Mouse (Mus musculus) lung, embryonic 16.5 days (tissue): ENCODE measurements around the gene Olfr1170. TPM values are rescaled to one million over a fixed set of nuclear protein-coding genes. Genes with fewer than 3 reads are reported as not detected.

ENCODE experiments used
- ATAC-seq: fragments of 200-750 bp; cut with Nextera tagmentation; 2 replicates; pipeline ENCODE4 v1.8.0; 2017; ENCODE audit warnings: low read depth, mild to moderate bottlenecking, moderate library complexity
- H3K27ac ChIP-seq: fragments of 300-500 bp; sonication (generic); 2 replicates; pipeline ENCODE4 v1.5.1; 2014; ENCODE audit warnings: mild to moderate bottlenecking, control low read depth, low read length
- H3K27me3 ChIP-seq: fragments of 300-500 bp; sonication (generic); 2 replicates; pipeline ENCODE4 v1.6.1; 2014; ENCODE audit warnings: low read depth, low read length, mixed read lengths; ENCODE audit not compliant: control insufficient read depth, insufficient read depth
- H3K36me3 ChIP-seq: fragments of 300-500 bp; sonication (generic); 2 replicates; pipeline ENCODE4 v1.6.1; 2014; ENCODE audit warnings: low read length; ENCODE audit not compliant: control insufficient read depth, insufficient read depth
- H3K4me1 ChIP-seq: fragments of 300-500 bp; sonication (generic); replicated peaks from 2 replicates; pipeline ENCODE4 v1.6.1; 2014; ENCODE audit warnings: low read length, mixed read lengths; ENCODE audit not compliant: control insufficient read depth, insufficient read depth
- H3K4me2 ChIP-seq: fragments of 300-500 bp; sonication (generic); 2 replicates; pipeline ENCODE4 v1.6.1; 2014; ENCODE audit warnings: low read depth, low read length, control low read depth
- H3K4me3 ChIP-seq: fragments of 300-500 bp; sonication (generic); 2 replicates; pipeline ENCODE4 v1.5.1; 2014; ENCODE audit warnings: mild to moderate bottlenecking, low read length, control low read depth
- H3K9ac ChIP-seq: fragments of 300-500 bp; sonication (generic); 2 replicates; pipeline ENCODE4 v1.6.1; 2014; ENCODE audit warnings: low read length, control low read depth
- H3K9me3 ChIP-seq: fragments of 300-500 bp; sonication (generic); 2 replicates; pipeline ENCODE4 v1.6.1; 2016; ENCODE audit warnings: low read length; ENCODE audit not compliant: control insufficient read depth
- WGBS: fragments of 180-500 bp; shearing (Covaris S2); extraction: QIAGEN DNeasy Blood & Tissue Kit; methylation state at CpG from one replicate; pipeline ENCODE4 v1.1.7; 2014; 5-methylcytosine and 5-hydroxymethylcytosine counted together
- polyA plus RNA-seq: library from polyadenylated mRNA; unstranded; fragments of >200 nt; fragmentation: Nextera tagmentation; extraction: Ambion mirVana; gene quantifications from 2 replicates; pipeline ENCODE4 v1.2.1, GENCODE M21; 2015

Olfr1170 gene
- polyA plus RNA-seq: not detected in 2 replicates

DNA sequence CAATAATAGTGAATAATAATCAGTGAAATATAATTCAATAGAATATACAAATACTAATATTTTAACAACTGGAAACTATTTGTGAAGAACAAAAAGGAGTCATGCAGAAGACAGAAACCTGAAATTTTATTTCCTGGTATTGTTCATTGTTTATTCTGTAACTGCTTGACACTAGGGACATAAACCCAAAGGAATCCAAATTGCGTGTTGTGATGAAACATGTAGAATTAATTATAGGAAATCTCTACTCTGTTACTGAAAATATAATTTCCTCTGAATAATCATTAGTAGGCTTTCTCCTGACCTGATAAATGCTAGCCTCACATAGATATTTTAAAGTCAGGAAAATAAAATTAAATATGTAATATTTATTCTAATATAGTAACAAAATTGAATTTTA is at the start of gene Olfr1170:
Gene Olfr1170 (minus strand): TSS at position 101 of the 400 bp plus-strand sequence.
- Histone ChIP-seq H3K9ac (no peak within 1 kb of the TSS), H3K9me3 (no peaks in the 10 kb centered on the region), H3K27me3 (no peaks in the 10 kb centered on the region), H3K36me3 (no peaks in the 10 kb centered on the region), H3K4me2 (no peak within 1 kb of the TSS), H3K4me1 (no peaks in the 10 kb centered on the region), H3K27ac (no peak within 1 kb of the TSS), H3K4me3 (no peak within 1 kb of the TSS)
- ATAC-seq: no peak
- WGBS: 75% methylated on average over 1 of the region's 1 CpGs

DNA sequence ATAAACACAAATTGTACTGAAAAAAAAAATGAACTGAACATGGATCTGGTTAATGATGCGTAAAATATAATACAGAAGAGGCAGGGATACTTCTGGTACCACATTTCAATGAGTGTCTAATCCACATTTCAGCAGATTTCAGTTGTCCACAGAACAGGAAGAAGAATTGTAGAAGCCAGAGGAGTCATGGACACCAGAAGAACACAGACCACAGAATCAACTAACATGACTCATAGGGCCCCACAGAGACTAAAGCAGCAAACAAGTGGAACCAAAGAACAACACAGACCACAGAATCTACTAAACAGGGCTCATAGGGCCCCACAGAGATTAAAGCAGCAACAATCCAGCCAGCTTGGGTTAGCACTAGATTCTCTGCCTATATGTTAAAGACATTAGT is 7.3 kb downstream of the Olfr1170 start:
- H3K4me2 ChIP-seq: no peak overlapping the region
- H3K9ac ChIP-seq: no peak overlapping the region
- 85% methylated on average over 1 of the region's 1 CpGs for WGBS
- no peak overlapping the region for H3K4me3 ChIP-seq
- no peaks in the 10 kb centered on the region for H3K9me3 ChIP-seq
- H3K27ac ChIP-seq: no peak overlapping the region
- H3K4me1 ChIP-seq: no peaks in the 10 kb centered on the region
- ATAC-seq: no peak
- no peaks in the 10 kb centered on the region for H3K36me3 ChIP-seq
- no peaks in the 10 kb centered on the region for H3K27me3 ChIP-seq

DNA sequence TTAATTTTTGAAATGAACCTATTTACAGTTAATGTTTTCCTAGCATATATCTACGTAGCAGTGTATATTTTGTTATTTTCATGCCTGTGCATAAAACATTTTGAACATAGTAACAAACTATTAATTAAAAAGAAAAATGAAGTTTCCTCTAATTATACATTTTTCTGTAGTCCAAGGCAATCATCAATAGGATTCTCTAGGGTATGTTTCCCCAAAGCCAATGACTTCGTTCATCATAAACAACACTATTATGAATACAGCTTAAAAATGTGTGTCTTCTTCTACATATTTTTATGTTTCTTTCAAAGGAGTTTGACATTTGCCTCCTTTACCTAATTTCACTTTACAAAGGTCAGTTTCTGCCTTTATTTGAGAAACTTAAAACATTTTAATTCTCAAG is 46.6 kb downstream of the Olfr1170 start, which contains the start of gene Olfr1168:
Gene Olfr1168 (plus strand): TSS at position 301 of the 400 bp plus-strand sequence.
- H3K27me3 ChIP-seq: no peaks in the 10 kb centered on the region
- no peak for ATAC-seq
- no peak within 1 kb of the TSS for H3K9ac ChIP-seq
- H3K4me2 ChIP-seq: no peak within 1 kb of the TSS
- no peaks in the 10 kb centered on the region for H3K36me3 ChIP-seq
- no peaks in the 10 kb centered on the region for H3K4me1 ChIP-seq
- WGBS: 88% methylated on average over 2 of the region's 2 CpGs
- no peak within 1 kb of the TSS for H3K4me3 ChIP-seq
- H3K9me3 ChIP-seq: no peaks in the 10 kb centered on the region
- H3K27ac ChIP-seq: no peak within 1 kb of the TSS

Other genes starting within 250 kb of the Olfr1170 start
- gene Olfr1158, start 238.2 kb downstream of the Olfr1170 start, polyA plus RNA-seq: not detected in 2 replicates
- not detected in 2 replicates for gene Olfr1160, start 220.1 kb downstream of the Olfr1170 start, polyA plus RNA-seq
- not detected in 2 replicates for gene Olfr1161, start 205.6 kb downstream of the Olfr1170 start, polyA plus RNA-seq
- not detected in 2 replicates for gene Olfr73, start 190.6 kb downstream of the Olfr1170 start, polyA plus RNA-seq
- not detected in 2 replicates for gene Olfr1162, start 177.2 kb downstream of the Olfr1170 start, polyA plus RNA-seq
- gene Olfr1163, start 156.5 kb downstream of the Olfr1170 start, polyA plus RNA-seq: not detected in 2 replicates
- gene Olfr1164, start 134.4 kb downstream of the Olfr1170 start, polyA plus RNA-seq: not detected in 2 replicates
- not detected in 2 replicates for gene Olfr1166, start 100.1 kb downstream of the Olfr1170 start, polyA plus RNA-seq
- not detected in 2 replicates for gene Olfr1167, start 73.1 kb downstream of the Olfr1170 start, polyA plus RNA-seq
- not detected in 2 replicates for gene Olfr1168, start 46.5 kb downstream of the Olfr1170 start, polyA plus RNA-seq
- not detected in 2 replicates for gene Olfr1173, start 51.5 kb upstream of the Olfr1170 start, polyA plus RNA-seq
- gene Olfr1174-ps, start 86.8 kb upstream of the Olfr1170 start, polyA plus RNA-seq: not detected in 2 replicates
- gene Olfr1175-ps, start 98.9 kb upstream of the Olfr1170 start, polyA plus RNA-seq: not detected in 2 replicates
- gene Olfr1176, start 108.4 kb upstream of the Olfr1170 start, polyA plus RNA-seq: not detected in 2 replicates
- gene Olfr1177-ps, start 118.2 kb upstream of the Olfr1170 start, polyA plus RNA-seq: not detected in 2 replicates
- not detected in 2 replicates for gene Olfr1178, start 158.7 kb upstream of the Olfr1170 start, polyA plus RNA-seq
- not detected in 2 replicates for gene Olfr1179, start 178.1 kb upstream of the Olfr1170 start, polyA plus RNA-seq
- gene Olfr1180, start 190.8 kb upstream of the Olfr1170 start, polyA plus RNA-seq: not detected in 2 replicates
- not detected in 2 replicates for gene Olfr1181, start 197.8 kb upstream of the Olfr1170 start, polyA plus RNA-seq
- not detected in 2 replicates for gene Gm13757, start 220.8 kb upstream of the Olfr1170 start, polyA plus RNA-seq
- not detected in 2 replicates for gene Olfr1183, start 226.5 kb upstream of the Olfr1170 start, polyA plus RNA-seq